Mouse (Mus musculus): Measurements from ENCODE around the gene Slc39a13. TPM values are rescaled to one million over a fixed set of nuclear protein-coding genes. Genes with fewer than 3 reads are reported as not detected.

Slc39a13 gene
- polyA plus RNA-seq, 1 experiment from 2014 or later = 19.7 TPM

Other genes with a start within 250 kb of the Slc39a13 start
- 275 and 283 TPM in 2 replicates for gene Mtch2, start 223.3 kb downstream of the Slc39a13 start, polyA plus RNA-seq (2015; fragmentation: Nextera tagmentation; extraction: Ambion mirVana)
- 9.0 and 9.4 TPM in 2 replicates for gene C1qtnf4, start 184.6 kb downstream of the Slc39a13 start, polyA plus RNA-seq (2015; fragmentation: Nextera tagmentation; extraction: Ambion mirVana)
- 59.2 and 67.6 TPM in 2 replicates for gene Kbtbd4, start 165.7 kb downstream of the Slc39a13 start, polyA plus RNA-seq (2015; fragmentation: Nextera tagmentation; extraction: Ambion mirVana)
- gene Ndufs3, start 165.6 kb downstream of the Slc39a13 start, polyA plus RNA-seq (2015; fragmentation: Nextera tagmentation; extraction: Ambion mirVana) = 219 and 222 TPM in 2 replicates
- 132 and 138 TPM in 2 replicates for gene Celf1, start 130.0 kb downstream of the Slc39a13 start, polyA plus RNA-seq (2015; fragmentation: Nextera tagmentation; extraction: Ambion mirVana)
- 0.72 and 1.8 TPM in 2 replicates for gene Rapsn, start 34.8 kb downstream of the Slc39a13 start, polyA plus RNA-seq (2015; fragmentation: Nextera tagmentation; extraction: Ambion mirVana)
- 276 and 277 TPM in 2 replicates for gene Psmc3, start 16.4 kb downstream of the Slc39a13 start, polyA plus RNA-seq (2015; fragmentation: Nextera tagmentation; extraction: Ambion mirVana)
- 2.5 and 2.8 TPM in 2 replicates for gene Spi1, start 12.0 kb upstream of the Slc39a13 start, polyA plus RNA-seq (2015; fragmentation: Nextera tagmentation; extraction: Ambion mirVana)
- 0.23 TPM in 1 of 2 replicates, not detected in the other for gene Mybpc3, start 47.7 kb upstream of the Slc39a13 start, polyA plus RNA-seq (2015; fragmentation: Nextera tagmentation; extraction: Ambion mirVana)
- 34.1 and 38.5 TPM in 2 replicates for gene Madd, start 113.4 kb upstream of the Slc39a13 start, polyA plus RNA-seq (2015; fragmentation: Nextera tagmentation; extraction: Ambion mirVana)
- gene Nr1h3, start 132.4 kb upstream of the Slc39a13 start, polyA plus RNA-seq (2015; fragmentation: Nextera tagmentation; extraction: Ambion mirVana) = 1.4 and 1.9 TPM in 2 replicates
- 30.2 and 33.3 TPM in 2 replicates for gene Acp2, start 132.5 kb upstream of the Slc39a13 start, polyA plus RNA-seq (2015; fragmentation: Nextera tagmentation; extraction: Ambion mirVana)
- gene Ddb2, start 166.6 kb upstream of the Slc39a13 start, polyA plus RNA-seq (2015; fragmentation: Nextera tagmentation; extraction: Ambion mirVana) = 11.8 and 12.0 TPM in 2 replicates
- gene Pacsin3, start 185.5 kb upstream of the Slc39a13 start, polyA plus RNA-seq (2015; fragmentation: Nextera tagmentation; extraction: Ambion mirVana) = 23.4 and 26.5 TPM in 2 replicates
- 78.4 and 84.3 TPM in 2 replicates for gene Arfgap2, start 194.6 kb upstream of the Slc39a13 start, polyA plus RNA-seq (2015; fragmentation: Nextera tagmentation; extraction: Ambion mirVana)